Mouse (Mus musculus) embryonic facial prominence, embryonic 14.5 days (tissue): ENCODE results near the gene Muc20. TPM values are rescaled to one million over a fixed set of nuclear protein-coding genes. Genes with fewer than 3 reads are reported as not detected.

Source experiments
- ATAC-seq: fragments of 200-750 bp; cut with Nextera tagmentation; 2 replicates; pipeline ENCODE4 v1.8.0; 2017; ENCODE audit warnings: low read depth, moderate number of reproducible peaks, moderate TSS enrichment
- DNase-seq: peaks from one replicate; pipeline ENCODE4 v3.0.0-alpha.2; 2015; ENCODE audit warnings: low spot score
- H3K27ac ChIP-seq: fragments of 300-500 bp; sonication (generic); replicated peaks from 2 replicates; pipeline ENCODE4 v1.5.1; 2014; ENCODE audit warnings: low read depth, mild to moderate bottlenecking, low read length, moderate library complexity
- H3K27me3 ChIP-seq: fragments of 300-500 bp; sonication (generic); replicated peaks from 2 replicates; pipeline ENCODE4 v1.6.1; 2014; ENCODE audit warnings: low read length; ENCODE audit not compliant: control insufficient read depth, insufficient read depth
- H3K36me3 ChIP-seq: fragments of 300-500 bp; sonication (generic); 2 replicates; pipeline ENCODE4 v1.6.1; 2014; ENCODE audit warnings: low read length, mixed read lengths; ENCODE audit not compliant: control insufficient read depth, insufficient read depth
- H3K4me1 ChIP-seq: fragments of 300-500 bp; sonication (generic); 2 replicates; pipeline ENCODE4 v1.6.1; 2014; ENCODE audit warnings: antibody characterized with exemption, low read length; ENCODE audit not compliant: control insufficient read depth, insufficient read depth
- H3K4me2 ChIP-seq: fragments of 300-500 bp; sonication (generic); 2 replicates; pipeline ENCODE4 v1.6.1; 2014; ENCODE audit warnings: low read depth, mild to moderate bottlenecking, low read length, moderate library complexity, mixed read lengths
- H3K4me3 ChIP-seq: fragments of 300-500 bp; sonication (generic); 2 replicates; pipeline ENCODE4 v1.5.1; 2014; ENCODE audit warnings: low read depth, mild to moderate bottlenecking, low read length
- H3K9ac ChIP-seq: fragments of 300-500 bp; sonication (generic); 2 replicates; pipeline ENCODE4 v1.6.1; 2014; ENCODE audit warnings: low read depth, mild to moderate bottlenecking, low read length, moderate library complexity, mixed read lengths
- H3K9me3 ChIP-seq: fragments of 300-500 bp; sonication (generic); 2 replicates; pipeline ENCODE4 v1.6.1; 2016; ENCODE audit warnings: low read length; ENCODE audit not compliant: control insufficient read depth
- WGBS: fragments of 180-500 bp; shearing (Covaris S2); extraction: QIAGEN DNeasy Blood & Tissue Kit; methylation state at CpG from one replicate; pipeline ENCODE4 v1.1.7; 2014; 5-methylcytosine and 5-hydroxymethylcytosine counted together
- polyA plus RNA-seq: library from polyadenylated mRNA; unstranded; fragments of >200 nt; fragmentation: Nextera tagmentation; extraction: Ambion mirVana; gene quantifications from 2 replicates; pipeline ENCODE4 v1.2.1, GENCODE M21; 2014

Muc20 gene
- polyA plus RNA-seq, 1 experiment from 2014 or later, result 0.79 TPM

- 57% methylated on average over 10 of the region's 10 CpGs for WGBS
- Histone ChIP-seq H3K4me1 (no peaks in the 10 kb centered on the region), H3K4me3 (no peak overlapping the region), H3K9me3 (no peaks in the 10 kb centered on the region), H3K27ac (no peak overlapping the region), H3K36me3 (peaks cover 48% of the 10 kb centered on the region), H3K4me2 (no peak overlapping the region), H3K27me3 (no peaks in the 10 kb centered on the region), H3K9ac (no peak overlapping the region)
- no peak; the same call in 1 of the 2 replicates for ATAC-seq
- DNase-seq, result peak; percentile 17
These were observed 24.7 kb upstream of the Muc20 start for GRCm38 (mm10) chr16:32821772-32822449.

- Histone ChIP-seq H3K27me3 (no peaks in the 10 kb centered on the region), H3K27ac (no peak overlapping the region), H3K9me3 (no peaks in the 10 kb centered on the region), H3K9ac (no peak overlapping the region), H3K4me1 (peaks cover 7% of the 10 kb centered on the region), H3K4me3 (no peak overlapping the region), H3K4me2 (no peak overlapping the region), H3K36me3 (peaks cover 16% of the 10 kb centered on the region)
- WGBS, result 84% methylated on average over 5 of the region's 5 CpGs
- ATAC-seq (no peak), DNase-seq (no peak)
These were observed 21.2 kb upstream of the Muc20 start for GRCm38 (mm10) chr16:32818441-32818840.

GRCm38 (mm10) chr16:32818036-32818435 lies 20.8 kb upstream of the Muc20 start:
- no peak overlapping the region for H3K27ac ChIP-seq
- peaks cover 13% of the 10 kb centered on the region for H3K36me3 ChIP-seq
- H3K4me3 ChIP-seq, result no peak overlapping the region
- DNase-seq, result no peak
- H3K27me3 ChIP-seq, result no peaks in the 10 kb centered on the region
- H3K9ac ChIP-seq, result no peak overlapping the region
- H3K4me2 ChIP-seq, result no peak overlapping the region
- 91% methylated on average over 4 of the region's 4 CpGs for WGBS
- peaks cover 7% of the 10 kb centered on the region for H3K4me1 ChIP-seq
- no peak for ATAC-seq
- H3K9me3 ChIP-seq, result no peaks in the 10 kb centered on the region

- Histone ChIP-seq H3K9me3 (no peaks in the 10 kb centered on the region), H3K27ac (no peak overlapping the region; the same call in 1 of the 2 replicates), H3K4me3 (peak overlapping the region; percentile 27), H3K4me1 (peaks cover 7% of the 10 kb centered on the region), H3K4me2 (peak overlapping the region; percentile 61), H3K36me3 (no peaks in the 10 kb centered on the region), H3K9ac (peak overlapping the region; percentile 52), H3K27me3 (no peaks in the 10 kb centered on the region)
- DNase-seq (peak; percentile 61), ATAC-seq (peak; percentile 67)
- 3% methylated on average over 6 of the region's 6 CpGs for WGBS
These were observed 17.9 kb upstream of the Muc20 start for GRCm38 (mm10) chr16:32815160-32815605.

GRCm38 (mm10) chr16:32814539-32814938 lies 17.3 kb upstream of the Muc20 start:
- DNase-seq, result peak; percentile 54
- ATAC-seq, result peak; percentile 55; the same call in 1 of the 2 replicates
- H3K9ac ChIP-seq, result peak overlapping the region; percentile 52

GRCm38 (mm10) chr16:32813771-32814170 lies 16.5 kb upstream of the Muc20 start:
- ATAC-seq, result no peak
- 60% methylated on average over 3 of the region's 3 CpGs for WGBS
- Histone ChIP-seq H3K4me3 (no peak overlapping the region), H3K9ac (no peak overlapping the region), H3K36me3 (no peaks in the 10 kb centered on the region), H3K4me1 (peaks cover 7% of the 10 kb centered on the region), H3K4me2 (no peak overlapping the region), H3K9me3 (no peaks in the 10 kb centered on the region), H3K27me3 (no peaks in the 10 kb centered on the region), H3K27ac (no peak overlapping the region)
- DNase-seq, result no peak

More at GRCm38 (mm10) chr16:32814539-32814938, 17.3 kb upstream of the Muc20 start:
- no peaks in the 10 kb centered on the region for H3K36me3 ChIP-seq
- no peak overlapping the region for H3K27ac ChIP-seq
- H3K4me2 ChIP-seq, result peak overlapping the region; percentile 61
- 24% methylated on average over 14 of the region's 14 CpGs for WGBS
- peak overlapping the region; percentile 27 for H3K4me3 ChIP-seq
- no peaks in the 10 kb centered on the region for H3K27me3 ChIP-seq
- peaks cover 7% of the 10 kb centered on the region for H3K4me1 ChIP-seq
- H3K9me3 ChIP-seq, result no peaks in the 10 kb centered on the region

- DNase-seq, result no peak
- Histone ChIP-seq H3K36me3 (no peaks in the 10 kb centered on the region), H3K9ac (no peak overlapping the region), H3K4me2 (peak overlapping the region; percentile 41), H3K27me3 (no peaks in the 10 kb centered on the region), H3K4me1 (peaks cover 7% of the 10 kb centered on the region), H3K4me3 (no peak overlapping the region), H3K27ac (no peak overlapping the region), H3K9me3 (no peaks in the 10 kb centered on the region)
- WGBS, result 49% methylated on average over 9 of the region's 9 CpGs
- ATAC-seq, result no peak
These were observed 16.1 kb upstream of the Muc20 start for GRCm38 (mm10) chr16:32813362-32813761.

GRCm38 (mm10) chr16:32812888-32813361 lies 15.7 kb upstream of the Muc20 start:
- DNase-seq, result peak; percentile 93
- Histone ChIP-seq H3K9me3 (no peaks in the 10 kb centered on the region), H3K4me1 (peaks cover 7% of the 10 kb centered on the region), H3K4me3 (no peak overlapping the region), H3K9ac (no peak overlapping the region), H3K36me3 (no peaks in the 10 kb centered on the region), H3K27ac (no peak overlapping the region), H3K27me3 (no peaks in the 10 kb centered on the region), H3K4me2 (peak overlapping the region; percentile 41)
- peak; percentile 60 for ATAC-seq
- WGBS, result under 1% methylated on average over 9 of the region's 9 CpGs

GRCm38 (mm10) chr16:32810321-32810720 lies 13.1 kb upstream of the Muc20 start, which contains the start of gene Smbd1:
TSS of gene Smbd1 (minus strand) at chr16:32810477.
- H3K27ac ChIP-seq, result no peak within 1 kb of the TSS
- H3K9me3 ChIP-seq, result no peaks in the 10 kb centered on the region
- H3K4me1 ChIP-seq, result peaks cover 5% of the 10 kb centered on the region
- WGBS, result 86% methylated on average over 4 of the region's 4 CpGs
- H3K4me2 ChIP-seq, result no peak within 1 kb of the TSS
- no peak within 1 kb of the TSS for H3K4me3 ChIP-seq
- H3K36me3 ChIP-seq, result no peaks in the 10 kb centered on the region
- H3K9ac ChIP-seq, result no peak within 1 kb of the TSS
- DNase-seq (no peak), ATAC-seq (no peak)
- no peaks in the 10 kb centered on the region for H3K27me3 ChIP-seq
